Mouse (Mus musculus) mature B cell (primary cell): ENCODE results near the gene Pecam1.
"Not testable (repeated sequence)": the region's sequence is repeated elsewhere in the genome, so short reads cannot be mapped to it uniquely, and the experiment has no call there.

ENCODE experiments used
- in situ Hi-C: fragments of 300-500 bp; cut with MboI; formaldehyde crosslinking; loops from 2 replicates; pipeline ENCODE4 v1.14.3; 2019

Pecam1 gene

DNA sequence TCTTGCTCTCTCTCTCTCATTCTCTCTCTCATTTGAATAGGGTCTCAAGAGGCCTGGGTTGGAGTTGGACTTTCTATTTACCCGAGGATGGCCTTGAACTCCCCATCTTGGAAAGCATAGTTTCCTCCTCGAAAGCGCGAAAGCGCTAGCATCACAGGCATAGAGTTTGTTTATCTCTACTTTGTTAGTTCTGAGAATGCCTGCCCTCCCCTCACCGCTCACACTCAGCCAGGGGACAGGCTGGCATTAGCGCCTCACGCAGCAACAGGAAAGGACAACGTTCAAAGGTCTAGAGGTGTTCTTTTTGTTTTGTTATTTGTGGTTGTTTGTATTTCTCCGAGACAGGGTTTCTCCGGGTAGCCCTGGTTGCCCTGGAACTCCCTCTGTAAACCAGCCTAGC is 82.6 kb downstream of the Pecam1 start:
- in situ Hi-C loops = no loop called here

DNA sequence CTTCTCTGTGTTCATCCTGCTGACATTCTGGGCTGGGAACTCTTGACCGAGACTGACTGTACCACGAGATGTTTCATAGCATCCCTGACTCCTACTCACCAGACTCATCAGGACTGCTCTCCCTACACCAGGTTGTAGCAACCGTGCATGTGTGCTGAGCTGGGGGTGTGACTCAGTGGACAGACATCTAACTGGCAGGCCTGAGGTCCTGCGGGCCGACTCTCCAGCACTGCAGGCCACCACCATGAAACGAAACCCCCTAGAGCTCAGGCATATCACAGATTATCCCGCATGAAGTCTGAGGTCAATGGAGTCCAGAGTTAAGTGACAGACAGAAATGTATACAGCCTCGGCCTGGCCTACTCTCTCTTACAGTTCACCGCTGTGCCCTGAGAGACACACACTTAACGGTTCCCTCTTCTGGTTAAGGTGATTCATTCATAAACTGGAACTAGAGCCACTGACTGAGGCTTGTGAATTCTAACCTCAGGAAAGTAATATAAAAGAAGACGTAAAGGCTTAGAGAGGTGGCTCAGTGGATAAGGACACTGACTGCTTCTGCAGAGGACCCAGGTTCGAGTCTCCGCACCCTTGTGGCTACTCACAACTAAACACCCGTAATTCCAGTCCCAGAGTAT is 83.8 kb downstream of the Pecam1 start:
- in situ Hi-C loops = no loop called here

DNA sequence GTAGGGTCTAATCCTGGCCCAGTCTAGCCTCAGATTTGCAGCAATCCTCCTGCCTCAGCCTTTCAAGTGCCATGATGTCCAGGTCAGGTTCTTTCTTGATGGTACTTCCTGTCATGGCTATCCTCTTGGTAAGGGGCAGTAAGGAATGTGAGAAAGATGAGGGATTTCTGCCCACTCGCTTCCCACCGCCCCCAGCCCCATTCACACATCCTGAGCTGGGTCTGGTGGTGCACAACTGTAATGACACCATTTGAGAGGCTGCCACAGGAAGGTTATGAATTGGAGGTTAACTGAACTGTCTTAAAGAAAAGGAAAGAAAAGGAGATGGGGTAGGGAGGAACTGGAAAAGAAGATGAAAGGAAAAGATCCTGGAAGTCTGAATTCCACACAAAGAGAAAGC is 84.6 kb downstream of the Pecam1 start:
- in situ Hi-C loops = no loop called here

DNA sequence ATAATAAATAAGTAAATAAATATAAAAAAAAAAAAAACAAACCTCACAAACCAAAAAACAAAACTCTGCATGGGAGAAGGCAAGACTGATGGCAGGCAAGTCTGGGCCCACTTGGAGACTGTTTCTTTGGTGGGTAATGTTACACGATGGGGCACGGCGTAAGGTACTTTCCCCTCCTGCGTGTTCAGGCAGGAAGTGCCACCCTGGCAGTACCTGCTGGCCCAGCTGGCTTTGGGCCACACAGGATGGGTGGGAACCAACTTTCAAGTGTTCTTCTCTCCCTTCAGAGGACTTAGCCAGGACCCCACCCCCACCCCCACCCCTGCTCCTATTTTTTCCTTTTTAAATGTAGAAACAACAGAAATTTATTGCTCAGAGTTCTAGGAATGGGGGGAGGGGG is 85.1 kb downstream of the Pecam1 start:
- in situ Hi-C loops = no loop called here

DNA sequence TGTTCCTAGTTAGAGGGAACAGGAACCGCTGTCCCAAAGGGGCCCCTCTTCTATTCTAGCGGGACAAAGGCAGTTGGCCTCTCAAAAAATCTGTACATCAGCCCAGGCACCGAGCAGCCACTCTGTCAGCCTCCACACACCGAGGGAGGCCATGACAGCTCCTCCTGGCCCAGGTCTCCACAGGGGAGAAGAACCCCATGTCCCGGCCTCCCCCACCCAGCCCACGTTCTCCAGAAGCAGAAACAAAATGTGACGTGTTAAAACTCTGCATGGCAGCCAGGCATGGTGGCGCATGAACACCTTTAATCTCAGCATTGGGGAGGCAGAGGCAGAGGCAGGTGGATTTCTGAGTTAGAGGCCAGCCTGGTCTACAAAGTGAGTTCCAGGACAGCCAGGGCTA is 85.7 kb downstream of the Pecam1 start:
- in situ Hi-C loops = no loop called here

DNA sequence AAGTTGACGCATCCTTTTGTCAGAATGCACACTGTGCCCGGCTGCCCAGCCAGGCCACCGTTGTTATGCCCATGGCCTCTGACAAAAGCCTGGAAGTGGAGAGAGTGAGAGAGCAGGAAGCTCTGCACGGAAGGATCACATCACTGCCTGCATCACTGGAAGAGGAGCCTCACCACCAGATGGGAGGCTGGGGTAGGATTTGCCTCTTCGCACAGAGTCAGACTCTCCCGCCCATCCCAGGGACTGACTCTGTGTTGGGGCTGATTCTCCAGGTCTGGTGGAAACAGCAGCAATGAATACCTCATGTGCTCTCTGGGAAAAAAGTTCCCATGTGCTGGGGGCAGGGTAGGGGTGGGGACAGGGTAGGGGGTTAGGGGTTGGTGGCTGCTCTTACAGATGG is 86.6 kb downstream of the Pecam1 start:
- in situ Hi-C loops = no loop called here

DNA sequence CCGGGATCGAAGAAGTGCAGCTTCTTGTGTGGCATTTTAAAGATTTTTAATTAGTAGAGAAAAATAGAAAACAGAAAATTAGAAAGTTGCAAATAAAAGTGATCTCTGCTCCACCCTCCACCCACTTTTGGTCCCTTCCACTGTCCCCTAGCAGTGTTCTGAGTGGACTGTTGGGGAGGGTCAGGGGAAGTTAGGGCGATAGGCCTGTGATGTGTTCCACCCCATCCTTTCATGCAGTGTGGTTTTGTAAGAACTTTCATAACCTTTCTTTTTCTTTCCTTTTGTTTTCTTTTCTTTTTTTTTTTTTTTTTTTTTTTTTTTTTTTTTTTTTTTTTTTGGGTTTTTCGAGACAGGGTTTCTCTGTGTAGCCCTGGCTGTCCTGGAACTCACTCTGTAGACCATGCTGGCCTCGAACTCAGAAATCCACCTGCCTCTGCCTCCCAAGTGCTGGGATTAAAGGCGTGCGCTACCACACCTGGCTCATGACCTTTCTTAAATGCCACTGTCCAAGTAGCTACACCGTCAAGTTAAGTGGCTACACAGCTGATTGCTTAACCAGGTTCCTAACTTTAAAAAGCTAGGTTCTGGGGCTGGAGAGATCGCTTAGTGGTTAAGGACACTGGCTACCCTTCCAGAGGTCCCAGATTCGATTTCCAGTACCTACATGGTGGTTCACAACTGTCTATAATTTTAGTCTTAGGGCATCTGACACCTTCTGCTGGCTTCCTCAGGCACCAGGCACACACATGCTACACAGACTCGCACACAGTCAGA is 87.6 kb downstream of the Pecam1 start:
- in situ Hi-C loops = no loop called here

DNA sequence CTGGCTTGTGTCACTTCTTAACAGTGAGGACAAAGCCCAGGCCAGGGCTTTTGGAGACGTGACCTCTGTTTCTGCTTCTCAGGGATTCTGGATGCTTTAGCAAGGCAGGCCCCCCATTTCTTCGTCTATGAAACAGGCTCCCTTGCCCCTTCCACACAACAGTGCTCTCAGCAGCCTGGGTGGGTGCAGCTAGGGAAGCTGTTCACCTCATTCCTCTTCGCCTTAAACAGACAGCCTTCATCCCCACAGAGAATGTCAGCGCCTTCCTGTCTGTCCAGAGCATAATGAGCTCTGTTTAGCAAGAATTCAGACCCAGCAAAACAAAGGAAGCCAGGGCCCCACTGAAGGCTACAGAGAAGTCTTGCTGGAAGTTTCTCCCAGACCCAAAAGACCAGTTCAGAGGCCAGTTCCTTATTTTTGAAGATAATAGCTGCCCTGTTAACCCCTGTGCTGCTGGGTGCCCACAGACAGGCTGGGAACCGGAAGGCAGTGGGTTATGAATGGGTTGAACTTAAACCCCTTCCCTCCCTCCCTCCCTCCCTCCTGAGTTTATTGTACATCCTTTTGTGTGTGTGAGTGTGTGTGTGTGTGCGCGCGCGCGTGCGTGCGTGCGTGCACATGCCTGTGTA is 89.9 kb downstream of the Pecam1 start:
- in situ Hi-C loops = no loop called here

DNA sequence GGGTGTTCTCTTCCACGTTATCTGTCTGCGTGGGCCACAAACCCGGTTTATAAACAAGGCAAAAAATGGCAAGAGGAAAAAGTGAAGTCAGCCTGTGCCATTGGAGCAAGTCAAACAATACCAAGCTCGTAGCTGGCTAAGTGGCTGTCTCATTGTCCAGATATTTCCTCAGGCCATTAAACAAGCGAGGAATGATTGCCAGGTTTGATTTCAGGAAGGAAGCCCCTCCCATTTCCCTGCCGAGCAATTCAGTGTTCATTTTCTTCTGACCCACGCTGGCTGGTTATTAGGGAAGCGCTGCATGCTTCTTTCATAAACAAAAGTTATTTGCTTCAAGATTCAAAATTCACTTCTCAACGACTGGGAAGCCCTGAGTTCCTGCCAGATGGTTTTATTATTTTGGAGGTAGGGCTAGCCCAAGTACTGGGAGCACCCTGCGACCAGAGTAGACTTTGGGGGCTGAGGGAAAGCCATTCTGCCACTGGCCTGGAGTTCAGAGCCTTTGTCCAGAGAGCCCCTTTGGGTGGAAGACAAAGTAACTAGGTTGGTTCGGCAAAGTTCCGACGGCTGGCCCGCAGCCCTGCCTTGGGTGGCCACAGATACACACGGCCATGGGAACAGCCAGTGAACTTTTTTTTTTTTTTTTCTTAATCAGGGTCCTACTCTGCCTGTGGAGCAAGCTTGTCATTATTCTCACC is 90.7 kb downstream of the Pecam1 start:
- in situ Hi-C loops = no loop called here

DNA sequence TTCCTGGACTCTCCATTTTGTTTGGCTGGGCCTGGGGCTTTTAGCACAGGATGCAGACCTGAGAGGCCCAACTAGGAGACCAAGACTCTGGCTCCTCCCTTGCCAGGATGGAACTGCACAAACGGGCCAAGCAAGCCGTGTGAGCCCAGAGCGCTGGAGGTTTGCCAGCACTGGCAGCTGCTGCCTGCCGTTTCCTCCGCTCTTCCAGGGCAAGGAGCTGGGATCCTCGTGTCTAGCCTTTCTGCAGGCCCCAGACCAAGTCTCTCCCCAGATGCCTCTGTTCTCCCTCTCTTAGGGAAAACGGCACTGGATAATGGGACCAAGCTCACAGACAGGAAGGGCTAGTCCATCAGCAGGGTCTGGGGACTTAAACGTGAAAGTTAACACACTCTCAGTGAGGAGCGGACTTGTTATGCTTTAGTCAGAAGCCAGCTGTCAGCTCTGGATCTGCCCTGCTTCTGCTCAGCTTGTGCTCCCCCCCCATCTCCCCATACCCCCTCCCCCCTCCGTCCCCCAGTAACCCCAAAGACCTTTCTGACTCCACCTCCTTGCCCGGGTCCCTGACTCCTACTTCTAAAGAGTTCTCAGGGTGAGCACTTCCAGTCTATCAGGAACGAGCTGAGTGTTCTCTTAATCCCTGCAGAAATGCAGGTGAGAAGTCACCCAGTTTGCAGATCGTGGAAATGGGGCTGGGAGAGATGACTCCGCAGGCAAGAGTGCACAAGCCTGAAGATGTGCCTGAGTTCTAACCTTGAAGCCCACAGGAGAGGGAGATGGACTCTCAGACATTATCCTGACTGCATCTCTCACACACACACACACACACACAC is 92.2 kb downstream of the Pecam1 start:
- in situ Hi-C loops = no loop called here

DNA sequence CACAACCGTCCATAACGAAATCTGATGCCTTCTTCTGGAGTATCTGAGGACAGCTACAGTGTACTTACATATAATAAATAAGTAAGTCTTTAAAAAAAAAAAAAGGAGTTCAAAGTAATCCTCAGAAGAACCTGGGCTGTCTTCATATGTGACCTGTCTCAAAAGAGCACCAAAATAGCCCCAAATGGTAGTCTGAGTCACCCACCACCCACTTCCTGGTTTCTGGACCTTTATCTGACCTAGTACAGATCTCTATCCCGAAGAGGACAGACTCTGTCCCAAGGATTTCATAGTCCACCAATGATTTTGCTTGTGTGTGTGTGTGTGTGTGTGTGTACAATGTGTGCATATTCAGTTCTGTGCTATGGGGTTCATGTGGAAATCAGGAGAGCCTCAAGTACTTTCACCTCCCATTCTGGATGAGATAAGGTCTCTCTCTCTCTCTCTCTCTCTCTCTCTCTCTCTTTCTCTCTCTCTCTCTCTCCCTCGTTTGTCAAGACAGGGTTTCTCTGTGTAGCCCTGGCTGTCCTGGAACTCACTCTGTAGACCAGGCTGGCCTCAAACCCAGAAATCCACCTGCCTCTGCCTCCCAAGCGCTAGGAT is 93.4 kb downstream of the Pecam1 start:
- in situ Hi-C loops = not testable (repeated sequence)

DNA sequence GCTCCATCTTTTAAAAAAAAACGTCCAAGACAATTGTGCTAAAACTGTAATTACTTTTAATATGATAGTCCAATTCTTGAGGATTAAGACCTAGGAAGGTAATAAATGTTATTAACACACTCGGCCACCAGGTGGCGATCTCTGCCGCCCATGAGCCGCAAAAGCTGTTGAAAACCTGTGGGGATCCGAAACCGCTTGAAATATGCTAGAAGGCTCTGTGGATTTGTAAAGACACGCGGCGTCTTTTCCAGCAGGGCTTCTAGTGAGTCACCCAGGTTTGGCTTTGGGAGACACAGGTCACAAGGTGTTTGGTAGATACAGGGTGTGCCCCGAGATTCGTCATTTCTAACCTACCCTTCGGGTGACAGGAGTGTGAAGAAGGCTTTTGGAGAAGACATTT is 102.1 kb downstream of the Pecam1 start:
- in situ Hi-C loops = loop anchor here (5.0 kb wide), 1 partner anchor 114 kb away; no protein-coding TSS in a partner anchor

DNA sequence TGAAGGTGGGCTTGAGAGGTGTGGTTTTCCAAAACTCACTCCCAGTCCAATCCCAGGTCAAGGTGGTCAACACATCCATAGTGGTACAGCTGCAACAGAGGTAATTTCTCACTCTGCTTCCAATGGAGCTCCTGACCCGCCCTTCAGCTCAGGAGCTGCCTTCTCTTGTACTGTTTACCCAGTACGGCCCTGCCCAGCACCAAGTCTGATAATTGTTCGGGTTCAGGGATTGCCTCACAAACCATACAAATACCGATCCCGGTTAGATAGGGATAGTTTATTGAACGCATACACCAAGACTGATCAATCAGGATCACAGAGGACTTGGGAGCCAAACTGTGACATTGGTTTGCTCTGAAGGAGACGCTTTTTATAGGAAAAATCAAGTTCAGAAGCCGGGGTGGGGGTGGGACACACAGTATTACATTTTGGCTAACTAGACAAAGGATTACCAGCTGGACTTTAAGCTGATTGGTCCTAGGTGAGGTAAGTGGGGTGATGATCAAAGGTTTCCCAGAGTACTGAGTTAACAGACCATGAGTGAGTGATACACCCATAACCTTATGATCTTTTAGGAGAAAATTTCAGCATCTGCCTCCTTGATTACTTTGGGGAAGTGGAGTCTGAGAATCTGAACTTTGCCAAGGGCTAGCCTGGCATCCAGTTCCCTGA is 107.3 kb downstream of the Pecam1 start:
- in situ Hi-C loops = no loop called here

DNA sequence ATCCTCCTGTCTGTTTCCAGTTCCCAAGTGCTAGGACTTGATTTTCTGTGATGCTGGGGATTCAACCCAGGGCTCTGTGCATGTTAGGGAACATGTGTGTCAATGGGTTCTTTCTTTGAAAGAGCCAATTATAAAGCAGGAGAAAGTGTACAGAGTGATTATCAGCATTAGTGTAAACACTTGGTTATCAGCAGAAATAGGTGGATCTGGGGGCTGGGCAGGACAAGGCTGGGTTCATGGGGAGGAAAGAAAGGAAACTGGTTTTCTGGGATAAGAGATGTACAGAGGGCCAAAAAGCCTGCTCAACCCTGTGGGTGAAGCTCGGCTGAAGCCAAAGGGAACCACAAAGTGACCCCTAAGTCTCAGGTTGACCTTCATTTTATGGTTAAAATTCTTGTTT is 108.8 kb downstream of the Pecam1 start:
- in situ Hi-C loops = no loop called here

DNA sequence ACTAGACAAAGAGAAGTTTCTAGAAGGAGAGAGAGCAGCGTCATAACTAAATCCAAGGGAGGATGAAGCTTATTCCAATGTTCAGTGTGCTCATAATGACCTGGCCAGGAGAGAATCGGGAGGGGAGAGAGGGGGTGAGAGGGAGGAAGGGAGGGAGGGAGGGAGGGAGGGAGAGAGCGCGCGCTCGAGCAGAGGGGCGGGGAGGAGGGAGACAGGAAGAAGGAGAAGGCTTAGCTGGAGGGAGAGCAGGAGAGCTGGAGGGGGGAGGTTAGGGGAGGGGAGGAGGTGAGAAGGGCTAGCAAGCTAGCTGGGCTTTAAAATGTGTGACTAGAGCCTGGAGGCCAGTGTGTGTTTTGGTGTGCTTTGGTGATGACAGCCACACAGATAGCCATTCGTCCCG is 110.4 kb downstream of the Pecam1 start:
- in situ Hi-C loops = no loop called here

DNA sequence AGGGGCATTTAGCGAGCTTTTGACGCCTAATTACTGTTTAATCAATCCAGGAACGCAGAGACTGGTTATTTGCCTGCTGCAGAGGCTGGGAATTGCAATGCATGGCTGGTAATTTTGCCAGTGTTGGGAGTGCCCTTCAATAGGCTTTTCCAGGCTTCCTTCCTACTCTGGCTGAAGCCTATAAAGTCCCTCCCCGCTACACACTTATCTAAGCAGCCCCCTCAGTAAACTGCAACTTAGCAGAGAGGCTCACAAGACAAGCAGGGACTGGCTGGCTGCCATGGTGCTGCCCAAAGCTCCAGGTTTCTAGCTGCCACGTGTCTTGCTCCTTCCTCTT is 111.1 kb downstream of the Pecam1 start:
- in situ Hi-C loops = no loop called here

DNA sequence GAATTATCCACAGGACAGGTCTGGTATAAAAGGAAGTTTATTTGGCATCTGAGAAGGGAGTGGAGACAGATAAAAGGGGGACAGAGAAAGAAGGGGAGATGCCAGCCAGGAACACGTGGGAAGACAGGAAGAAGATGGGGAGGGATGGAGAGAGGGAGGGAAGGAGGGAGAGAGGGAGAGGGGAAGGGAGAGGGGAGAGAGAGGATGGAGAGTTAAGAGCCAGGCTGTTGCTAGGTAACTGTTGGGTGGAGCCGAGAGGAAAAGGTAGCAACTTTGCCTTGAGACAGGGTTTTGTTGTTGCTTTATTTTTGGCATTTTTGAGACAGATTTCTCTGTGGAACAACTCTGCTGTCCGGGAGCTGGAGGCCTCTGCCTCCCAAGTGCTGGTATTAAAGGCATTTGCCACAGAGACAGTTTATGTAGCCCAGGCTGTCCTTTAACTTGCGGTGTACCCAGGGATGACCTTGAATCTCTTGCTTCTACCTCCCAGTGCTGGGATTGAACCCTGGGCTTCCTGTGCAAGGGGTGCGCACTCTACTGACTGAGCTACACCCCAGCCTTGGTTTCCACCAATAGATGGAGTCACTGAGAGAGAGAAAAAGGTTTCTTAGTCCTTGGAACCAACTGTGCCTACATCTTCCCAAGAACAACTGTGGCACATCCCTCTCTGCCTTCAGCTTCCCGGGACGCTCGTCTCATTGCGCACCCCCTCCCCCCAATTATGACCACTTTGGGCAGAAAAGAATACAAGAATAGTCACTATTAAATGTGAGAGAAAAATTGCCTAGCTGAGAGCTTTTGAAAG is 111.7 kb downstream of the Pecam1 start:
- in situ Hi-C loops = no loop called here

DNA sequence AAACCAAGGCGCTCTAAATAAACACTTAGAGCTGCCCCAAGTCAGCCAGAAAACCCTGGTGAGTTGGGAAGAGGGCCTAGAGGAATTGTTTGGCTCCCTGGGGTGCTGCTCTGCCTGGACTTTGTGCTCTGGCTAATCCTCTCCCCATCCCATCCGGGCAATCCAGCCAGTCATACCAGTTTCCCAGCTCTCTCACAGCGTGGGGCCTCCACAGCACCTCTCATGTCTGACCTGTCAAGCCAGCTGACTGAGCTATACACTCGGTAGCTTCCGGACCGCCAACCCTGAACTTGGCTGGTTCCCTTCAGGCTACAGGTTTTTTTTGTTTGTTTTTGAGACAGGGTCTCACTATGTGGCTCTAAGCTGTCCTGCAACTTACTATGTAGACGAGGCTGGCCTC is 112.7 kb downstream of the Pecam1 start:
- in situ Hi-C loops = no loop called here

DNA sequence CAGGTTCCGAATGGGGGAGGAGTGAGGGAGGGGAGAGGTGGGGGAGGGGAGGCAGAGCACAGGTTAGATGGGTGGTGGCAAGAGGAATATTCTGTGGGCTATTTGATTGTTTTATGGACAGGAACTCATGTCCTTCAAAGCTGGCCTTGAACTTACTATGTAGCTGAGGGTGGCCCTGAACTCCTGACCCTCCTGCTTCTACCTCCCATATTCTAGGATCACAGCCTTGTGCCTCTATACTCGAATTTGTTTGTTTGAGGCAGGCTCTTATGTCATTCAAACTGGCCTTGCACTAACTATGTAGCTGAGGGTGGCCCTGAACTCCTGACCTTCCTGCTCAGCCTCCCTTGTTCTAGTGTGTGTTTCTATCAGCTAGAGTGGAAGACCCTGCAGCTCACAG is 114.5 kb downstream of the Pecam1 start:
- in situ Hi-C loops = no loop called here

DNA sequence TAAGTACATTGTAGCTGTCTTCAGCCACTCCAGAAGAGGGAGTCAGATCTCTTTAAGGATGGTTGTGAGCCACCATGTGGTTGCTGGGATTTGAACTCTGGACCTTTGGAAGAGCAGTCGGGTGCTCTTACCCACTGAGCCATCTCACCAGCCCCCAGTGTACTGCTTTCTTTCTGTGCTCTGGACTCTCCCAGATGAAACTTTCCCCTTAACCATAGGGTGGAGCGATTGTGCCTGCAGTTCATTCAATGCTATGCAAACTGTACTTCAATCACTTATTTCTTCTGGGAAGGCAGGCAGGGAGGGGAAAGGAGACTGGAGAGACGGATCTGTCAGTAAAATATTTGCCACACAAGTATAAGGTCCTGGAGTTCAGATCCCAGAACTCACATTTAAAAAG is 116.3 kb downstream of the Pecam1 start:
- in situ Hi-C loops = not testable (repeated sequence)
